Mouse (Mus musculus) MEL (cell line): Measurements from ENCODE around the gene Zmiz1. TPM values are rescaled to one million over a fixed set of nuclear protein-coding genes. Genes with fewer than 3 reads are reported as not detected.

ENCODE experiments used
- DNase-seq: peaks from one replicate; pipeline ENCODE4 v3.0.0; 2011; ENCODE audit warnings: low read depth, low spot score
- H3K27ac ChIP-seq: 2 replicates; pipeline ENCODE4 v1.5.1; 2012; ENCODE audit warnings: low read depth, mild to moderate bottlenecking, control low read depth, low read length, moderate library complexity; ENCODE audit not compliant: control insufficient read depth
- H3K27me3 ChIP-seq, 2 experiments: fragments of 150-350 bp in 1 of 2; sonication (generic) in 1 of 2; 2 replicates each; pipeline ENCODE4 v1.6.1; 2012; ENCODE audit warnings: low read length in 2 of 2, mild to moderate bottlenecking in 2 of 2, improper control_type of control experiment in 1 of 2, moderate library complexity in 1 of 2; ENCODE audit not compliant: insufficient read depth in 2 of 2, control insufficient read depth in 1 of 2
- H3K36me3 ChIP-seq, 2 experiments: 2 replicates each; pipeline ENCODE4 v1.6.1; 2012 to 2014; ENCODE audit warnings: low read length in 2 of 2, improper control_type of control experiment in 1 of 2, inconsistent platforms in 1 of 2, mild to moderate bottlenecking in 1 of 2; ENCODE audit not compliant: insufficient read depth in 2 of 2, control insufficient read depth in 1 of 2
- H3K4me1 ChIP-seq, 2 experiments: fragments of 150-350 bp in 1 of 2; sonication (generic) in 1 of 2; 2 replicates each; pipeline ENCODE4 v1.6.1; 2012; ENCODE audit warnings: low read length in 2 of 2, improper control_type of control experiment in 1 of 2, mild to moderate bottlenecking in 1 of 2; ENCODE audit not compliant: insufficient read depth in 2 of 2, control insufficient read depth in 1 of 2
- H3K4me3 ChIP-seq, 2 experiments: fragments of 150-350 bp in 1 of 2; sonication (generic) in 1 of 2; 2 replicates each; pipeline ENCODE4 v1.5.1; 2012; ENCODE audit warnings: low read depth in 2 of 2, low read length in 2 of 2, mild to moderate bottlenecking in 2 of 2, moderate library complexity in 2 of 2, control low read depth in 1 of 2, improper control_type of control experiment in 1 of 2; ENCODE audit not compliant: control insufficient read depth in 1 of 2, insufficient read depth in 1 of 2
- H3K79me2 ChIP-seq: 2 replicates; pipeline ENCODE4 v1.6.1; 2012; ENCODE audit warnings: mild to moderate bottlenecking, low read length, moderate library complexity; ENCODE audit not compliant: control insufficient read depth, poor library complexity, insufficient read depth
- H3K9ac ChIP-seq: 2 replicates; pipeline ENCODE4 v1.6.1; 2012; ENCODE audit warnings: low read depth, mild to moderate bottlenecking, control low read depth, low read length, moderate library complexity; ENCODE audit not compliant: control insufficient read depth, poor library complexity, severe bottlenecking
- H3K9me3 ChIP-seq: fragments of 150-350 bp; sonication (generic); replicated peaks from 2 replicates; pipeline ENCODE4 v1.6.1; 2012; ENCODE audit warnings: mild to moderate bottlenecking, low read length, improper control_type of control experiment, moderate library complexity; ENCODE audit not compliant: insufficient read depth
- BHLHE40 ChIP-seq: IDR thresholded peaks from 2 replicates; pipeline ENCODE4 v1.6.1; 2012; ENCODE audit warnings: low read depth, mild to moderate bottlenecking, inconsistent platforms, low read length, improper control_type of control experiment, borderline replicate concordance
- CHD1 ChIP-seq: IDR thresholded peaks from 2 replicates; pipeline ENCODE4 v1.6.1; 2012; ENCODE audit warnings: low read depth, mild to moderate bottlenecking, inconsistent platforms, low read length, improper control_type of control experiment
- E2F4 ChIP-seq: IDR thresholded peaks from 2 replicates; pipeline ENCODE4 v1.6.1; 2011; ENCODE audit warnings: low read depth, low read length, improper control_type of control experiment, borderline replicate concordance
- EP300 ChIP-seq, 2 experiments: IDR thresholded peaks; 2 replicates each; pipeline ENCODE4 v1.6.1; 2011; ENCODE audit warnings: improper control_type of control experiment in 2 of 2, low read length in 2 of 2, low read depth in 1 of 2, mild to moderate bottlenecking in 1 of 2
- GATA1 ChIP-seq: IDR thresholded peaks from 2 replicates; pipeline ENCODE4 v1.6.1; 2011; ENCODE audit warnings: low read depth, low read length, improper control_type of control experiment
- HCFC1 ChIP-seq: IDR thresholded peaks from 2 replicates; pipeline ENCODE4 v1.6.1; 2012; ENCODE audit warnings: low read depth, mild to moderate bottlenecking, inconsistent platforms, low read length, improper control_type of control experiment, moderate library complexity
- JUND ChIP-seq: IDR thresholded peaks from 2 replicates; pipeline ENCODE4 v1.6.1; 2011; ENCODE audit warnings: low read depth, mild to moderate bottlenecking, improper control_type of control experiment, low read length
- KAT2A ChIP-seq: conservative IDR thresholded peaks from 2 replicates; pipeline ENCODE4 v1.6.1; 2012; ENCODE audit warnings: low read depth, low read length, improper control_type of control experiment, inconsistent platforms
- MAFK ChIP-seq: IDR thresholded peaks from 2 replicates; pipeline ENCODE4 v1.6.1; 2011; ENCODE audit warnings: low read depth, mild to moderate bottlenecking, low read length, improper control_type of control experiment, borderline replicate concordance
- MAX ChIP-seq: IDR thresholded peaks from 2 replicates; pipeline ENCODE4 v1.6.1; 2011; ENCODE audit warnings: low read length, improper control_type of control experiment
- MAZ ChIP-seq: IDR thresholded peaks from 2 replicates; pipeline ENCODE4 v1.6.1; 2012; ENCODE audit warnings: low read depth, mild to moderate bottlenecking, inconsistent platforms, low read length, improper control_type of control experiment
- MXI1 ChIP-seq: IDR thresholded peaks from 2 replicates; pipeline ENCODE4 v1.6.1; 2011; ENCODE audit warnings: mild to moderate bottlenecking, low read depth, low read length, improper control_type of control experiment
- MYC ChIP-seq: IDR thresholded peaks from 2 replicates; pipeline ENCODE4 v1.6.1; 2011; ENCODE audit warnings: low read depth, mild to moderate bottlenecking, low read length, improper control_type of control experiment, moderate library complexity
- NRF1 ChIP-seq: IDR thresholded peaks from 2 replicates; pipeline ENCODE4 v1.6.1; 2014; ENCODE audit warnings: low read depth, mild to moderate bottlenecking, inconsistent platforms, low read length, improper control_type of control experiment, moderate library complexity; ENCODE audit not compliant: poor library complexity, insufficient read depth, severe bottlenecking
- POLR2AphosphoS2 ChIP-seq: IDR thresholded peaks from 2 replicates; pipeline ENCODE4 v1.6.1; 2011; ENCODE audit warnings: low read length, improper control_type of control experiment
- RCOR1 ChIP-seq: IDR thresholded peaks from 2 replicates; pipeline ENCODE4 v1.6.1; 2012; ENCODE audit warnings: low read depth, mild to moderate bottlenecking, inconsistent platforms, low read length, improper control_type of control experiment
- SMC3 ChIP-seq: IDR thresholded peaks from 2 replicates; pipeline ENCODE4 v1.6.1; 2011; ENCODE audit warnings: low read depth, low read length, improper control_type of control experiment
- TBP ChIP-seq: IDR thresholded peaks from 2 replicates; pipeline ENCODE4 v1.8.0; 2011; ENCODE audit warnings: low read depth, low read length, improper control_type of control experiment
- UBTF ChIP-seq: IDR thresholded peaks from 2 replicates; pipeline ENCODE4 v1.6.1; 2012; ENCODE audit warnings: low read depth, mild to moderate bottlenecking, inconsistent platforms, low read length, improper control_type of control experiment, moderate library complexity, borderline replicate concordance; ENCODE audit not compliant: insufficient read depth
- ZKSCAN1 ChIP-seq: IDR thresholded peaks from 2 replicates; pipeline ENCODE4 v1.6.1; 2012; ENCODE audit warnings: low read depth, mild to moderate bottlenecking, inconsistent platforms, low read length, improper control_type of control experiment, moderate library complexity
- ZNF384 ChIP-seq: IDR thresholded peaks from 2 replicates; pipeline ENCODE4 v1.6.1; 2012; ENCODE audit warnings: low read depth, mild to moderate bottlenecking, inconsistent platforms, low read length, improper control_type of control experiment
- polyA plus RNA-seq, 2 experiments: library from polyadenylated mRNA; stranded (reverse) in 1 of 2; unstranded in 1 of 2; fragments of >175 nt in 1 of 2; fragments of >200 nt in 1 of 2; gene quantifications; 2 replicates each; pipeline versions ENCODE4 v1.2.1 to v1.2.4; 2012; ENCODE audit warnings: low replicate concordance in 2 of 2, low read depth in 1 of 2; ENCODE audit not compliant: insufficient read length in 2 of 2, insufficient read depth in 1 of 2, missing spikeins in 1 of 2
- total RNA-seq: library from RNA; depleted of rRNA; stranded (reverse); fragments of 300-350 nt; gene quantifications from 2 replicates; pipeline ENCODE4 v1.2.3, GENCODE M21; 2012

Gene Zmiz1
- total and polyA plus RNA-seq, 3 experiments: 2.7 to 19.9 TPM; not detected in 1

- no peak overlapping the region for H3K4me3 ChIP-seq
- H3K79me2 ChIP-seq: no peaks in the 10 kb centered on the region
- no peak overlapping the region for H3K9ac ChIP-seq
- no peaks in the 10 kb centered on the region for H3K27me3 ChIP-seq
- TF ChIP-seq E2F4: no peak
- no peak for TF ChIP-seq POLR2AphosphoS2
- no peak for TF ChIP-seq KAT2A
- TF ChIP-seq ZKSCAN1: no peak
- no peak for TF ChIP-seq EP300 (IDR thresholded peaks at IDR 0.05; ENCODE audit: low read depth in 1 of 2, low read length in 2 of 2)
- no peak for TF ChIP-seq RCOR1
- no peak for TF ChIP-seq HCFC1
- no peak for TF ChIP-seq ZNF384
- H3K4me1 ChIP-seq: peaks cover 0 to 7% of the 10 kb centered on the region in 2 experiments; a peak in 2 of 4 replicates
- no peak for DNase-seq
- H3K27ac ChIP-seq: no peak overlapping the region
- peaks cover 0 to 5% of the 10 kb centered on the region in 2 experiments; a peak in 2 of 4 replicates for H3K36me3 ChIP-seq
- H3K9me3 ChIP-seq: no peaks in the 10 kb centered on the region
These were observed 180.3 kb downstream of the Zmiz1 start for GRCm38 (mm10) chr14:25639120-25639758.

GRCm38 (mm10) chr14:25639979-25640378 is 181.0 kb downstream of the Zmiz1 start:
- Histone ChIP-seq H3K9ac (no peak overlapping the region), H3K9me3 (no peaks in the 10 kb centered on the region), H3K27me3 (no peaks in the 10 kb centered on the region), H3K4me1 (peaks cover 0 to 3% of the 10 kb centered on the region in 2 experiments; a peak in 2 of 4 replicates), H3K27ac (no peak overlapping the region), H3K79me2 (no peaks in the 10 kb centered on the region), H3K4me3 (no peak overlapping the region), H3K36me3 (peaks cover 0 to 2% of the 10 kb centered on the region in 2 experiments; a peak in 2 of 4 replicates)
- no peak for DNase-seq
- TF ChIP-seq SMC3 (no peak), MXI1 (no peak), NRF1 (no peak), JUND (no peak), MYC (no peak), ZNF384 (no peak), GATA1 (no peak), UBTF (no peak), MAFK (no peak), MAZ (no peak), MAX (no peak), CHD1 (no peak), BHLHE40 (no peak), KAT2A (no peak), TBP (no peak), EP300 (IDR thresholded peaks at IDR 0.05; ENCODE audit: low read depth in 1 of 2, low read length in 2 of 2) (no peak)
